Mouse (Mus musculus) heart, postnatal 4 days (tissue): Measurements from ENCODE around the gene Evx2. TPM values are rescaled to one million over a fixed set of nuclear protein-coding genes. Genes with fewer than 3 reads are reported as not detected.

ENCODE experiments used
- DNase-seq: peaks from one replicate; pipeline ENCODE4 v3.0.0; 2021
- microRNA-seq, 2 experiments: library from miRNA; unstranded; fragments of <30 nt; microRNA quantifications; one replicate each; pipeline ENCODE4 v1.2.0; 2021 to 2022
- total RNA-seq, 2 experiments: library from RNA; stranded (reverse); gene quantifications; 2 replicates each; pipeline ENCODE4 v1.2.3; 2021

Evx2 gene
- total RNA-seq, 2 experiments from 2014 or later: not detected

- no peak for DNase-seq
Observed at GRCm38 (mm10) chr2:74617706-74618105, 41.7 kb downstream of the Evx2 start.

GRCm38 (mm10) chr2:74611406-74611805, 48.0 kb downstream of the Evx2 start:
- no peak for DNase-seq

GRCm38 (mm10) chr2:74609350-74609749, 50.0 kb downstream of the Evx2 start:
- no peak for DNase-seq

GRCm38 (mm10) chr2:74606087-74606760, 53.1 kb downstream of the Evx2 start:
- DNase-seq: no peak

- no peak for DNase-seq
Observed at GRCm38 (mm10) chr2:74604011-74604410, 55.3 kb downstream of the Evx2 start.

Small RNA genes lying within 50 kb of the gene (microRNA-seq; reads per million reads assigned to microRNA genes)
- 0 reads per million in 2 experiments for gene Gm44463

Other genes with a start within 250 kb of the Evx2 start
- gene Lnpk, start 80.1 kb downstream of the Evx2 start, total RNA-seq: 10 to 100 TPM; 20.8 to 21.3 TPM
- gene Hoxd13, start 8.8 kb upstream of the Evx2 start, total RNA-seq: not detected
- gene Hoxd12, start 15.5 kb upstream of the Evx2 start, total RNA-seq: not detected
- not detected for gene Hoxd11, start 20.0 kb upstream of the Evx2 start, total RNA-seq
- gene Hoxd10, start 32.4 kb upstream of the Evx2 start, total RNA-seq: not detected
- under 1 TPM; 0.12 to 0.27 TPM for gene Hoxd9, start 38.2 kb upstream of the Evx2 start, total RNA-seq
- gene Hoxd8, start 45.1 kb upstream of the Evx2 start, total RNA-seq: 1 to 10 TPM; 1.2 to 1.9 TPM
- gene Hoxd3, start 52.4 kb upstream of the Evx2 start, total RNA-seq: under 1 TPM in 1 of 2 experiments, not detected in 1; 0.11 TPM
- under 1 TPM; 0.45 TPM for gene Hoxd4, start 52.4 kb upstream of the Evx2 start, total RNA-seq
- gene Gm28230, start 67.2 kb upstream of the Evx2 start, total RNA-seq: not detected
- not detected for gene Hoxd1, start 103.4 kb upstream of the Evx2 start, total RNA-seq
- gene Mtx2, start 166.2 kb upstream of the Evx2 start, total RNA-seq: 100 to 1,000 TPM; 133 to 148 TPM